12 mouse cellular contexts compared by ENCODE assay signal in genomic region chr19:27582111-27582500, GRCm38 (mm10).
DNase-seq lines count a peak whose midpoint lies in the region; ATAC-seq and TF ChIP-seq lines count a peak whose summit lies in the region.
"Had no signal": no experiment of that assay in that cellular context is flagged by ENCODE, and none has a peak within 500 bp of the region (broad histone marks: within the 10 kb centered on the region; RNA-seq: fewer than 3 reads in every experiment).

No protein-coding gene starts in this region.

- peak overlapping the region; percentile 51 for H3K4me2 ChIP-seq in heart, embryonic 16.5 days (ENCODE audit: low read depth, low read length)
- peak overlapping the region; percentile 28 for H3K4me2 ChIP-seq in lung, embryonic 14.5 days
- 0 out of 2 replicates have a peak overlapping the region, but pooled peaks have one; percentile 8 for H3K4me2 ChIP-seq in forebrain, embryonic 14.5 days (ENCODE audit: low read length)
- 0 out of 2 replicates have a peak overlapping the region, but pooled peaks have one; percentile 2 for H3K4me2 ChIP-seq in liver, embryonic 16.5 days (ENCODE audit: low read depth, low read length)
- H3K4me2 ChIP-seq: embryonic facial prominence, embryonic 15.5 days had no signal

- TF ChIP-seq CTCF in lung, embryonic 14.5 days (IDR thresholded peaks at IDR 0.05; ENCODE audit: low read depth): no peak
- no peak for TF ChIP-seq CTCF in lung, adult 2 months (IDR thresholded peaks at IDR 0.05; ENCODE audit: insufficient read depth, low read length)

- no peak for DNase-seq in heart, postnatal 14 days
- peak; percentile 3 for DNase-seq in lung, embryonic 14.5 days
- DNase-seq in lung, adult 2 months: no peak
- no peak for DNase-seq in forebrain, embryonic 14.5 days (ENCODE audit: low spot score)
- no peak for DNase-seq in cerebellum, postnatal 14 days
- DNase-seq: gastrocnemius, postnatal 25 days; kidney, postnatal 25 days; thymus, postnatal 25 days had no signal

- H3K27ac ChIP-seq in heart, embryonic 16.5 days (ENCODE audit: low read length): peak overlapping the region; percentile 37
- H3K27ac ChIP-seq in lung, embryonic 14.5 days (ENCODE audit: low read depth): no peak overlapping the region
- 0 out of 2 replicates have a peak overlapping the region, but pooled peaks have one; percentile 22 for H3K27ac ChIP-seq in forebrain, embryonic 14.5 days (ENCODE audit: low read depth, low read length)
- H3K27ac ChIP-seq in liver, embryonic 16.5 days (ENCODE audit: low read length): no peak overlapping the region
- H3K27ac ChIP-seq: embryonic facial prominence, embryonic 15.5 days had no signal

- H3K4me3 ChIP-seq in heart, embryonic 16.5 days (ENCODE audit: low read length): no peak overlapping the region
- no peak overlapping the region for H3K4me3 ChIP-seq in lung, embryonic 14.5 days (ENCODE audit: low read depth, low read length)
- H3K4me3 ChIP-seq in lung, adult 2 months (replicated peaks; ENCODE audit: extremely low read depth, low read depth, low read length): no peak overlapping the region
- no peak overlapping the region for H3K4me3 ChIP-seq in forebrain, embryonic 14.5 days (ENCODE audit: low read depth, low read length)
- H3K4me3 ChIP-seq in liver, embryonic 16.5 days (ENCODE audit: low read depth, low read length): no peak overlapping the region
- H3K4me3 ChIP-seq: embryonic facial prominence, embryonic 15.5 days; midbrain, embryonic 15.5 days had no signal

- H3K9ac ChIP-seq in heart, embryonic 16.5 days (ENCODE audit: low read length): no peak overlapping the region
- H3K9ac ChIP-seq in lung, embryonic 14.5 days: no peak overlapping the region
- no peak overlapping the region for H3K9ac ChIP-seq in forebrain, embryonic 14.5 days (ENCODE audit: low read length)
- H3K9ac ChIP-seq in liver, embryonic 16.5 days (ENCODE audit: low read depth, low read length): no peak overlapping the region
- H3K9ac ChIP-seq: embryonic facial prominence, embryonic 15.5 days; midbrain, embryonic 15.5 days had no signal

- intact Hi-C loops in heart, postnatal 14 days (cut with DNase I): no loop called here

- no peak for TF ChIP-seq POLR2A in lung, adult 2 months (IDR thresholded peaks at IDR 0.05; ENCODE audit: borderline replicate concordance, extremely low read depth, low read depth, low read length)

- no peaks in the 10 kb centered on the region for H3K36me3 ChIP-seq in heart, embryonic 16.5 days (ENCODE audit: control insufficient read depth, insufficient read depth)
- H3K36me3 ChIP-seq in lung, embryonic 14.5 days (ENCODE audit: insufficient read depth): no peaks in the 10 kb centered on the region
- H3K36me3 ChIP-seq in forebrain, embryonic 14.5 days (ENCODE audit: control insufficient read depth, insufficient read depth, low read length): no peaks in the 10 kb centered on the region
- no peaks in the 10 kb centered on the region for H3K36me3 ChIP-seq in liver, embryonic 16.5 days (ENCODE audit: control insufficient read depth, insufficient read depth)
- H3K36me3 ChIP-seq: embryonic facial prominence, embryonic 15.5 days; midbrain, embryonic 15.5 days had no signal

- H3K9me3 ChIP-seq in heart, embryonic 16.5 days (replicated peaks; ENCODE audit: control insufficient read depth, low read length): no peaks in the 10 kb centered on the region
- no peaks in the 10 kb centered on the region for H3K9me3 ChIP-seq in lung, embryonic 14.5 days (ENCODE audit: low read depth, low read length)
- H3K9me3 ChIP-seq in forebrain, embryonic 14.5 days (replicated peaks; ENCODE audit: control insufficient read depth, low read length): no peaks in the 10 kb centered on the region
- no peaks in the 10 kb centered on the region for H3K9me3 ChIP-seq in liver, embryonic 16.5 days (replicated peaks; ENCODE audit: control insufficient read depth, low read length)
- H3K9me3 ChIP-seq: embryonic facial prominence, embryonic 15.5 days; midbrain, embryonic 15.5 days had no signal

- H3K27me3 ChIP-seq in heart, embryonic 16.5 days (ENCODE audit: control insufficient read depth, insufficient read depth, low read length): no peaks in the 10 kb centered on the region
- H3K27me3 ChIP-seq in lung, embryonic 14.5 days (ENCODE audit: insufficient read depth, low read length): no peaks in the 10 kb centered on the region
- no peaks in the 10 kb centered on the region for H3K27me3 ChIP-seq in forebrain, embryonic 14.5 days (replicated peaks; ENCODE audit: control insufficient read depth, insufficient read depth, low read length)
- no peaks in the 10 kb centered on the region for H3K27me3 ChIP-seq in liver, embryonic 16.5 days (ENCODE audit: control insufficient read depth, insufficient read depth, low read depth, low read length)
- H3K27me3 ChIP-seq: embryonic facial prominence, embryonic 15.5 days; midbrain, embryonic 15.5 days had no signal

- peaks cover 19% of the 10 kb centered on the region for H3K4me1 ChIP-seq in heart, embryonic 16.5 days (ENCODE audit: control insufficient read depth, insufficient read depth, low read length)
- H3K4me1 ChIP-seq in lung, embryonic 14.5 days (ENCODE audit: insufficient read depth): 0 out of 2 replicates have a peak, but pooled peaks cover 7% of the 10 kb centered on the region
- H3K4me1 ChIP-seq in lung, adult 2 months (ENCODE audit: control insufficient read depth, insufficient read depth, low read length): no peaks in the 10 kb centered on the region
- H3K4me1 ChIP-seq in forebrain, embryonic 14.5 days (ENCODE audit: control insufficient read depth, insufficient read depth, low read length): peaks cover 23% of the 10 kb centered on the region
- H3K4me1 ChIP-seq in liver, embryonic 16.5 days (ENCODE audit: control insufficient read depth, low read depth, low read length): no peaks in the 10 kb centered on the region; the same call in 1 of the 2 replicates

- no peak for ATAC-seq in heart, embryonic 16.5 days (replicated peaks; ENCODE audit: extremely low read depth, insufficient read depth, low FRiP score)
- ATAC-seq in lung, embryonic 14.5 days (ENCODE audit: insufficient read depth): peak; percentile 61; the same call in 1 of the 2 replicates
- peak; percentile 16; the same call in 1 of the 2 replicates for ATAC-seq in forebrain, embryonic 14.5 days
- peak; percentile 48; the same call in 1 of the 2 replicates for ATAC-seq in liver, embryonic 16.5 days (ENCODE audit: low read depth)

- WGBS in heart, embryonic 16.5 days: 24% methylated on average over 8 of the region's 8 CpGs
- 24% methylated on average over 8 of the region's 8 CpGs for WGBS in lung, embryonic 14.5 days
- WGBS in lung, adult 2 months: 36% methylated on average over 8 of the region's 8 CpGs
- WGBS in forebrain, embryonic 14.5 days: 47% methylated on average over 8 of the region's 8 CpGs
- 10% methylated on average over 8 of the region's 8 CpGs for WGBS in liver, embryonic 16.5 days (ENCODE audit: insufficient replicate concordance)

Comparison
In these comparisons a context has a peak if more than half of its experiments do, and no peak if none do; other contexts are left out.
1. H3K27ac ChIP-seq: peak in heart, embryonic 16.5 days (single experiment) and forebrain, embryonic 14.5 days (single experiment); none in lung, embryonic 14.5 days (single experiment) and liver, embryonic 16.5 days (single experiment).
2. Peak in every context shown above with its lines, with median percentiles within 50 percentile points of each other: H3K4me2 ChIP-seq.